Mouse (Mus musculus): ENCODE results near the gene Zfp317. TPM values are rescaled to one million over a fixed set of nuclear protein-coding genes. Genes with fewer than 3 reads are reported as not detected.
"Not testable (repeated sequence)": the region's sequence is repeated elsewhere in the genome, so short reads cannot be mapped to it uniquely, and the experiment has no call there.

The Zfp317 gene
- total RNA-seq (2015; ENCODE audit: low replicate concordance) (1.3 and 2.3 TPM in 2 replicates), total RNA-seq (2017; ENCODE audit: low replicate concordance) (3.8 and 4.7 TPM in 2 replicates)

- ATAC-seq (replicated peaks; ENCODE audit: low FRiP score, poor library complexity, severe bottlenecking): peak; percentile 99
These were observed at the start of gene Zfp317 for GRCm38 (mm10) chr9:19621843-19622822. Gene Zfp317 (plus strand): TSS chr9:19622102.

GRCm38 (mm10) chr9:19582317-19582716, 39.6 kb upstream of the Zfp317 start, which contains the start of gene Olfr855:
Gene Olfr855 (plus strand): TSS chr9:19582617.
- ATAC-seq (replicated peaks; ENCODE audit: low FRiP score, poor library complexity, severe bottlenecking): no peak

GRCm38 (mm10) chr9:19621297-19621696, 605 bp upstream of the Zfp317 start:
- no peak for ATAC-seq (replicated peaks; ENCODE audit: low FRiP score, poor library complexity, severe bottlenecking)

GRCm38 (mm10) chr9:19629574-19629973, 7.7 kb downstream of the Zfp317 start:
- ATAC-seq (replicated peaks; ENCODE audit: low FRiP score, poor library complexity, severe bottlenecking): no peak

- ATAC-seq (replicated peaks; ENCODE audit: low FRiP score, poor library complexity, severe bottlenecking): no peak
These were observed 23.3 kb downstream of the Zfp317 start for GRCm38 (mm10) chr9:19645193-19645592.

- ATAC-seq (replicated peaks; ENCODE audit: low FRiP score, poor library complexity, severe bottlenecking): no peak
These were observed 68.4 kb downstream of the Zfp317 start for GRCm38 (mm10) chr9:19690281-19690680.

- no peak for ATAC-seq (replicated peaks; ENCODE audit: low FRiP score, poor library complexity, severe bottlenecking)
These were observed 69.5 kb downstream of the Zfp317 start for GRCm38 (mm10) chr9:19691426-19691825.

- no peak for ATAC-seq (replicated peaks; ENCODE audit: low FRiP score, poor library complexity, severe bottlenecking)
These were observed 70.5 kb downstream of the Zfp317 start for GRCm38 (mm10) chr9:19692430-19692829.

GRCm38 (mm10) chr9:19694285-19694684, 72.4 kb downstream of the Zfp317 start:
- not testable (repeated sequence) for ATAC-seq (replicated peaks; ENCODE audit: low FRiP score, poor library complexity, severe bottlenecking)

- ATAC-seq (replicated peaks; ENCODE audit: low FRiP score, poor library complexity, severe bottlenecking): not testable (repeated sequence)
These were observed 73.0 kb downstream of the Zfp317 start for GRCm38 (mm10) chr9:19694898-19695379.

Other genes starting within 250 kb of the Zfp317 start
- gene Olfr847, start 243.4 kb upstream of the Zfp317 start, total RNA-seq (2015; ENCODE audit: low replicate concordance): not detected in 2 replicates
- not detected in 2 replicates for gene Olfr847, start 243.4 kb upstream of the Zfp317 start, total RNA-seq (2017; ENCODE audit: low replicate concordance)
- gene Olfr849, start 181.8 kb upstream of the Zfp317 start, total RNA-seq (2015; ENCODE audit: low replicate concordance): not detected in 2 replicates
- not detected in 2 replicates for gene Olfr849, start 181.8 kb upstream of the Zfp317 start, total RNA-seq (2017; ENCODE audit: low replicate concordance)
- gene Olfr850, start 143.9 kb upstream of the Zfp317 start, total RNA-seq (2015; ENCODE audit: low replicate concordance): not detected in 2 replicates
- not detected in 2 replicates for gene Olfr850, start 143.9 kb upstream of the Zfp317 start, total RNA-seq (2017; ENCODE audit: low replicate concordance)
- gene Olfr851, start 128.8 kb upstream of the Zfp317 start, total RNA-seq (2015; ENCODE audit: low replicate concordance): not detected in 2 replicates
- gene Olfr851, start 128.8 kb upstream of the Zfp317 start, total RNA-seq (2017; ENCODE audit: low replicate concordance): not detected in 2 replicates
- gene Olfr853, start 81.0 kb upstream of the Zfp317 start, total RNA-seq (2015; ENCODE audit: low replicate concordance): not detected in 2 replicates
- gene Olfr853, start 81.0 kb upstream of the Zfp317 start, total RNA-seq (2017; ENCODE audit: low replicate concordance): not detected in 2 replicates
- gene Olfr854, start 54.7 kb upstream of the Zfp317 start, total RNA-seq (2015; ENCODE audit: low replicate concordance): not detected in 2 replicates
- not detected in 2 replicates for gene Olfr854, start 54.7 kb upstream of the Zfp317 start, total RNA-seq (2017; ENCODE audit: low replicate concordance)
- gene Olfr855, start 39.5 kb upstream of the Zfp317 start, total RNA-seq (2015; ENCODE audit: low replicate concordance): not detected in 2 replicates
- gene Olfr855, start 39.5 kb upstream of the Zfp317 start, total RNA-seq (2017; ENCODE audit: low replicate concordance): not detected in 2 replicates
- gene Olfr857, start 87.3 kb downstream of the Zfp317 start, total RNA-seq (2015; ENCODE audit: low replicate concordance): not detected in 2 replicates
- gene Olfr857, start 87.3 kb downstream of the Zfp317 start, total RNA-seq (2017; ENCODE audit: low replicate concordance): not detected in 2 replicates
- not detected in 2 replicates for gene Olfr58, start 158.2 kb downstream of the Zfp317 start, total RNA-seq (2015; ENCODE audit: low replicate concordance)
- gene Olfr58, start 158.2 kb downstream of the Zfp317 start, total RNA-seq (2017; ENCODE audit: low replicate concordance): not detected in 2 replicates
- not detected in 2 replicates for gene Olfr859, start 182.8 kb downstream of the Zfp317 start, total RNA-seq (2015; ENCODE audit: low replicate concordance)
- under 0.01 TPM in 1 of 2 replicates, not detected in the other for gene Olfr859, start 182.8 kb downstream of the Zfp317 start, total RNA-seq (2017; ENCODE audit: low replicate concordance)
- gene Olfr860, start 227.6 kb downstream of the Zfp317 start, total RNA-seq (2015; ENCODE audit: low replicate concordance): not detected in 2 replicates
- gene Olfr860, start 227.6 kb downstream of the Zfp317 start, total RNA-seq (2017; ENCODE audit: low replicate concordance): not detected in 2 replicates

Data from erythroblast, adult 5-6 weeks (primary cell).